ENCODE assay signal across 13 mouse cellular contexts in the genomic region with DNA sequence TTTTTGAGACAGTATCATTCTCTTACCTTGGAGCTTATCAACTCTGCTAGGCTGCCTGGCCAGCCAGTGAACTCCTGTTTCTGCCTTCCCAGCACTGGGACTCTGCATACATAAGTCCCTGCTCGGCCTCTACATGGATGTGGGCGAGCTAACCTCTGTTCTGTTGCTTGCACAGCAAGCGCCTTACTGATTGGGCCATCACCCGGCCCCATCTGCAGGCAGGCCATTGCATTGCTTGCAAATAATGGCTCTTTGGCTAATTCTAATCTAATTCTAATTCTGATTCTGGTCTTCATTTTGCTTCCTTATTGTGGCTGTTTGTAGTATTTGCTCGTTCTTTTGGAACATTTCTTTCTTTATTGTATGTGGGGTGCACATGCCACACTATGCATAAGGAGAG. TPM values are rescaled to one million over a fixed set of nuclear protein-coding genes. Genes with fewer than 3 reads are reported as not detected.
"Had no signal": no experiment of that assay in that cellular context is flagged by ENCODE, and none has a peak within 500 bp of the region (broad histone marks: within the 10 kb centered on the region; RNA-seq: fewer than 3 reads in every experiment).

No protein-coding gene starts in this region.

- H3K9ac ChIP-seq: liver, embryonic 15.5 days; midbrain, embryonic 12.5 days; neural tube, embryonic 12.5 days had no signal

- H3K4me2 ChIP-seq: liver, embryonic 11.5 days; liver, embryonic 15.5 days; midbrain, embryonic 12.5 days; neural tube, embryonic 12.5 days had no signal

- H3K27ac ChIP-seq: limb, embryonic 10.5 days; liver, embryonic 15.5 days; macrophage; midbrain, embryonic 12.5 days; neural tube, embryonic 12.5 days had no signal

- H3K4me1 ChIP-seq: liver, embryonic 15.5 days; megakaryocyte, embryonic 14.5 days; midbrain, embryonic 12.5 days; neural tube, embryonic 12.5 days had no signal

- DNase-seq: kidney, adult 2 months; lung, adult 2 months; lung, postnatal 10 days; thymus, adult 2 months; thymus, postnatal 25 days had no signal

- H3K27me3 ChIP-seq: liver, embryonic 15.5 days; megakaryocyte, embryonic 14.5 days; midbrain, embryonic 12.5 days; neural tube, embryonic 12.5 days had no signal

- H3K9me3 ChIP-seq: limb, embryonic 10.5 days; liver, embryonic 15.5 days; megakaryocyte, embryonic 14.5 days; midbrain, embryonic 12.5 days; neural tube, embryonic 12.5 days had no signal

- H3K36me3 ChIP-seq: limb, embryonic 10.5 days; liver, embryonic 15.5 days; midbrain, embryonic 12.5 days; neural tube, embryonic 12.5 days had no signal

- H3K4me3 ChIP-seq: limb, embryonic 10.5 days; liver, embryonic 15.5 days; megakaryocyte, embryonic 14.5 days; midbrain, embryonic 12.5 days; neural tube, embryonic 12.5 days had no signal

RNA-seq across cellular contexts. Expression of gene Actr3b, which starts 44.8 kb away (rescaled TPM):
- total RNA-seq: monocyte, adult 5-6 weeks had no signal
